Mouse (Mus musculus): ENCODE results near the gene Alox5ap. TPM values are rescaled to one million over a fixed set of nuclear protein-coding genes. Genes with fewer than 3 reads are reported as not detected.

The Alox5ap gene
- polyA plus RNA-seq, 1 experiment from 2014 or later: 6.4 TPM

DNA sequence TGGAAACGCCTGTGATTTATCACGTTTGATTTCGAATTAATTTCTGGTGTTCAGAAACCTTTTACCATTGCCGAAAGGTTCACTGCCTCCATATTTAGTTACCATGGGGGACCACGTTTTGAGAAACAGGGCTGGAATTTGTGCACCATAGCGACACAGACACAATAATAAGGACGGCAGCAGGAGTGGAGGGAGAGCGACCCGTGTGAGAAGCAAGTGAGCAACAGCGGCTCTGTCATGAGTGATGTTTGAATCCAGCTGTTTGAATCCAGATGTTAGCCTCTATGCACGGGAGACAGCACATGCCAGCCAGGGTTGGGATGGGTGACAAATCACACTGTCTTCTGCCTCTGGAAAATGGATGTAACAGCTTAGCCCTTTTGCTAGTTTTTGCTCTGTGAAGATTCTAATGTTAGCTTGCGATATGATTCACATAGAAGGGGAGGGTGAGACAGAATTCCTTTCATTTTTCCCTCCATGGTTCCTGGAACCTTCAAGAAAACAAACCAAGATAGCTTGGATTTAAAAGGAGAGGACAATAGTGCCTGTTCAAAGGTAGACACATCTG lies 50.0 kb downstream of the Alox5ap start:
- no peaks in the 10 kb centered on the region for H3K27me3 ChIP-seq (ENCODE audit: control insufficient read depth, insufficient read depth, low read length)
- H3K27ac ChIP-seq (ENCODE audit: low read depth, low read length): no peak overlapping the region
- no peak overlapping the region for H3K9ac ChIP-seq (ENCODE audit: low read depth, low read length)
- H3K36me3 ChIP-seq (ENCODE audit: control insufficient read depth, insufficient read depth, low read length): no peaks in the 10 kb centered on the region
- ATAC-seq (replicated peaks; ENCODE audit: insufficient number of reproducible peaks, low FRiP score, low TSS enrichment): no peak
- WGBS (ENCODE audit: insufficient replicate concordance): 77% methylated on average over 12 of the region's 12 CpGs
- no peak overlapping the region for H3K4me3 ChIP-seq (ENCODE audit: low read depth, low read length)
- H3K4me1 ChIP-seq (ENCODE audit: control insufficient read depth, insufficient read depth, low read length): peaks cover 15% of the 10 kb centered on the region
- H3K9me3 ChIP-seq (replicated peaks; ENCODE audit: control insufficient read depth, low read length): no peaks in the 10 kb centered on the region; the same call in 1 of the 2 replicates
- no peak overlapping the region for H3K4me2 ChIP-seq

DNA sequence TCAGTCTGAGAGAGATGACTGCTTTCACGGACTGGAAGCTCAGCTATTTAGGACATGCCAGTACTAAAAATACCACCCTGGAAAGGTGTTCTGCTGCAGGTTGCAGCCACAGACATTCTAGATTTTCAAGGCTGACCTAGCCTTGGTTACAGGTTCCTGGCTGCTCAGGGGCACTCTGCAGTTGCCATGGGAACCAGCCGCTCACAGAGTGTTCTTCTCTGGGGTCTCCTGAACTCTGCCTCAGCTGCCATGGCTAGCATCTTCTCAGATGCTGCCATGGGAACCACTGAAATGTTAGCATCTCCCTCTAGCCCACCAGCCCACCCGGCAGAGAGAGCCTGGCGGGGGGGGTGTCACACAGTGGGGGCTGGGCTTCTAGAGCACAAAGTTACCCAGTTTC lies 52.4 kb downstream of the Alox5ap start:
- H3K27me3 ChIP-seq (ENCODE audit: control insufficient read depth, insufficient read depth, low read length): no peaks in the 10 kb centered on the region
- ATAC-seq (replicated peaks; ENCODE audit: insufficient number of reproducible peaks, low FRiP score, low TSS enrichment): no peak
- peaks cover 34% of the 10 kb centered on the region for H3K4me1 ChIP-seq (ENCODE audit: control insufficient read depth, insufficient read depth, low read length)
- H3K27ac ChIP-seq (ENCODE audit: low read depth, low read length): no peak overlapping the region
- WGBS (ENCODE audit: insufficient replicate concordance): 26% methylated on average over 4 of the region's 4 CpGs
- H3K9me3 ChIP-seq (replicated peaks; ENCODE audit: control insufficient read depth, low read length): no peaks in the 10 kb centered on the region; the same call in 1 of the 2 replicates
- no peak overlapping the region for H3K9ac ChIP-seq (ENCODE audit: low read depth, low read length)
- no peak overlapping the region for H3K4me2 ChIP-seq
- H3K36me3 ChIP-seq (ENCODE audit: control insufficient read depth, insufficient read depth, low read length): no peaks in the 10 kb centered on the region
- H3K4me3 ChIP-seq (ENCODE audit: low read depth, low read length): no peak overlapping the region

DNA sequence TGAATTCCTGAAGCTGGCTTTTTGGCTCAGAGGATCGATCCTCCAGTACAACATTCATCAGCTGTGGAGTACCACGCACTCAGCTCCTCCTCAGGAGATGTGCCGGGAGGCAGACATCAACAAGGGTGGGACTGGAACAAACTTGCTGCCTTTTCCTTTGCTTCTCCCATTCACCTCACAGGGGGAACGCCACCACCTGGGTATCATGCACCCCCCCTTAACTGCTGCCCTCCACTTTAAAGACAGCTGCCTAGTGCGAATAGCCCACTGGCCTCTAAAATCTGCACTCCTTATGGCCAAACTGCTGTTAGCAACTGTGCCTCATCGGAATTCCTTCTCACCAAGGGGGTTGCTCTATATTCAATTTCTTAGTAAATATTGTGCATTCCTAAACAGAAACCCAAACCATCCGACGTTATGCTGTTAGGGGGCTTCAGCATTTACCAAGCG lies 55.3 kb downstream of the Alox5ap start:
- H3K9me3 ChIP-seq (replicated peaks; ENCODE audit: control insufficient read depth, low read length): no peaks in the 10 kb centered on the region; the same call in 1 of the 2 replicates
- H3K4me3 ChIP-seq (ENCODE audit: low read depth, low read length): no peak overlapping the region
- H3K4me1 ChIP-seq (ENCODE audit: control insufficient read depth, insufficient read depth, low read length): peaks cover 49% of the 10 kb centered on the region
- WGBS (ENCODE audit: insufficient replicate concordance): 14% methylated on average over 9 of the region's 9 CpGs
- H3K4me2 ChIP-seq: peak overlapping the region; percentile 52
- peak; percentile 4; the same call in 1 of the 2 replicates for ATAC-seq (replicated peaks; ENCODE audit: insufficient number of reproducible peaks, low FRiP score, low TSS enrichment)
- peak overlapping the region; percentile 58; the same call in 1 of the 2 replicates for H3K9ac ChIP-seq (ENCODE audit: low read depth, low read length)
- H3K27ac ChIP-seq (ENCODE audit: low read depth, low read length): peak overlapping the region; percentile 91
- no peaks in the 10 kb centered on the region for H3K36me3 ChIP-seq (ENCODE audit: control insufficient read depth, insufficient read depth, low read length)
- H3K27me3 ChIP-seq (ENCODE audit: control insufficient read depth, insufficient read depth, low read length): no peaks in the 10 kb centered on the region

DNA sequence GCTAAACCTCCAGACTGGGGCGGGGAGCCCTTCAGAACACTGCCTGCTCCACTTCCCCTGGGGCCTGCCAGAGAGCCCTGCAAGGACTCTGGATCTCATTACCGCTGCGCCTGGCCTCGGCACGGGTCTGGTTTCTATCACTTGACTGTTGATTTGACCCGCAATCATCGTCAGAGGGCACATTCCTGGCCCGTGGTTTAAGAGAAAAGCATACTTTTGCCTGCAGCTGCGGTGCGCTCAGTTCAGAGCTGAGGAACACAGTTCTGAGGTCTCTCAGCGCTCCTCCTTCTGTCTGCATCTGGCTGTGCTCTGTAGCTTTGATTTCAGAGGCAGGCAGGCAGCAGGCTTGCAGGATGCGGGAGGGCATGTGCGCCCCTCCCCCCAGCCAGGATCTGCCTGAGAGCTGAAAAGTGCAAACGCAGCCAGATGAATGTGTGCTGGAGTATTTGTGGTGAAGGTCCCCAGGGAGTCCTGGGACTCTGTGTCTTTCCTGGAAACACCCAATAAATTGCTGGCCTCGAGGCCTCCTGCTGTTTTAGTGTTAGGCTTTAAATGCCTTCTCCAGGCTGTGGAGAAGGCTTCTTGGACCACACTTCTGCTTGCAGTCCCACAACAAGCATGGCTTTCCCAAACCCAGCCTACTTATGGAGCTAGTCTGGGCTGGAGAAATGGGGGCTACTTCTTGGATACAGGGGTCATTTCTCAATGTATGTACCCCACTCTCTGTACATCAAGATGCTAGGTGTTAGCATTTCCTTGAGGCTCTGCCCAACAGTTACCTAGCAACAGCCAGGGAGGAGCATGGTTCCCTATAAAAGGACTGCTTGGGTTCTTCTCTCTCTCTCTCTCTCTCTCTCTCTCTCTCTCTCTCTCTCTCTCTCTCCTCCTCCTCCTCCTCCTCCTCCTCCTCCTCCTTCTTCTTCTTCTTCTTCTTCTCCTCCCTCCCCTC lies 56.2 kb downstream of the Alox5ap start:
- H3K4me3 ChIP-seq (ENCODE audit: low read depth, low read length): no peak overlapping the region
- peak; percentile 80 for ATAC-seq (replicated peaks; ENCODE audit: insufficient number of reproducible peaks, low FRiP score, low TSS enrichment)
- H3K4me1 ChIP-seq (ENCODE audit: control insufficient read depth, insufficient read depth, low read length): peaks cover 49% of the 10 kb centered on the region

DNA sequence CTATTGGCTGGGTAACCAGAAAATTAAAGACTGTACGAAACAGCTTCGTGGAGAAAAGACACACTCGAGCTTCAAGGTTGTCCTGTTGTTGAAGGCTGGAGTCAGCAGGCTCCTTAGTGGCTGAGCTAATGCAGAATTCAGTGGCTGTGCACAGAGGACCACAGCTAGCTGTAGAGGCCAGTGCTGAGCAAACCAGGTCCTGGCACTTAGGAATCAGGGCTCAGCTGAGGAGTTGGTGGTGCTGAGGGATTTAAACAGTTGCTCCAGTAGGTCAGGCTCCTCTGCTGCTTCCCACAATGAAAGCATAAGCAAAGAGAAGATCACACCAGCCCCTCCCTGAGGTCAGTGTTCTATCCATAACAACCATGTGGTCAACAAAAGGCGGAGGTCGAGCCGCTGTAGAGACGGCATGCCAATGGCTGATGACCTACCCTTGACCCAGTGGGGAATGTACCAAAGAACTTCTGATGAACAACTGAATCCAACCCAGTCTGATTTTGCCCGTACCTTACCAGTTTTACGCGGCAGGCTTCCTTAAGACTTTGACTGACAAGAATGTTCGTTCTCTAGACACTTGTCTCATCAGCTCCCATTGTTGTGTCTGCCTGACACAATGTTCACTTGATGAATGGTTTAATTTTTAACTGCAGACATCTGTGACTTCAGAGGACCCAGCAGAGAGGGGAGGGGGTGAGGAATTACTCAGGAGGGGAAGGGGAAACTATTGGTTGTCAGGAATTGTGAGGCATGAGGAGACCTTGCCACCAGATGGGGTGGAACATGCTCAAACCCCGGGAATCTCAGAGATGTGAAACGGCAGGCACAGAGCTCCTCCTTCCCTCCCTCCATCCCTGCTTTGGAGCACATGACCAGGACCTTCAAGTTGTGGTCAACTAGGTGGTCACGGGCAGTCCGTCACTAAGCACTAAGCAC lies 57.6 kb downstream of the Alox5ap start:
- ATAC-seq (replicated peaks; ENCODE audit: insufficient number of reproducible peaks, low FRiP score, low TSS enrichment): no peak
- Histone ChIP-seq H3K9ac (ENCODE audit: low read depth, low read length) (no peak overlapping the region), H3K4me1 (ENCODE audit: control insufficient read depth, insufficient read depth, low read length) (peaks cover 44% of the 10 kb centered on the region), H3K9me3 (replicated peaks; ENCODE audit: control insufficient read depth, low read length) (no peaks in the 10 kb centered on the region), H3K4me2 (0 out of 2 replicates have a peak overlapping the region, but pooled peaks have one; percentile 5), H3K27ac (ENCODE audit: low read depth, low read length) (peak overlapping the region; percentile 73), H3K4me3 (ENCODE audit: low read depth, low read length) (no peak overlapping the region), H3K36me3 (ENCODE audit: control insufficient read depth, insufficient read depth, low read length) (no peaks in the 10 kb centered on the region), H3K27me3 (ENCODE audit: control insufficient read depth, insufficient read depth, low read length) (no peaks in the 10 kb centered on the region)
- 45% methylated on average over 15 of the region's 15 CpGs for WGBS (ENCODE audit: insufficient replicate concordance)

More for the DNA sequence above, 56.2 kb downstream of the Alox5ap start:
- 0% methylated on average over 15 of the region's 15 CpGs for WGBS (ENCODE audit: insufficient replicate concordance)
- H3K27me3 ChIP-seq (ENCODE audit: control insufficient read depth, insufficient read depth, low read length): no peaks in the 10 kb centered on the region
- H3K27ac ChIP-seq (ENCODE audit: low read depth, low read length): peak overlapping the region; percentile 91
- H3K9me3 ChIP-seq (replicated peaks; ENCODE audit: control insufficient read depth, low read length): no peaks in the 10 kb centered on the region
- no peaks in the 10 kb centered on the region for H3K36me3 ChIP-seq (ENCODE audit: control insufficient read depth, insufficient read depth, low read length)
- H3K9ac ChIP-seq (ENCODE audit: low read depth, low read length): peak overlapping the region; percentile 58; the same call in 1 of the 2 replicates
- H3K4me2 ChIP-seq: peak overlapping the region; percentile 52

DNA sequence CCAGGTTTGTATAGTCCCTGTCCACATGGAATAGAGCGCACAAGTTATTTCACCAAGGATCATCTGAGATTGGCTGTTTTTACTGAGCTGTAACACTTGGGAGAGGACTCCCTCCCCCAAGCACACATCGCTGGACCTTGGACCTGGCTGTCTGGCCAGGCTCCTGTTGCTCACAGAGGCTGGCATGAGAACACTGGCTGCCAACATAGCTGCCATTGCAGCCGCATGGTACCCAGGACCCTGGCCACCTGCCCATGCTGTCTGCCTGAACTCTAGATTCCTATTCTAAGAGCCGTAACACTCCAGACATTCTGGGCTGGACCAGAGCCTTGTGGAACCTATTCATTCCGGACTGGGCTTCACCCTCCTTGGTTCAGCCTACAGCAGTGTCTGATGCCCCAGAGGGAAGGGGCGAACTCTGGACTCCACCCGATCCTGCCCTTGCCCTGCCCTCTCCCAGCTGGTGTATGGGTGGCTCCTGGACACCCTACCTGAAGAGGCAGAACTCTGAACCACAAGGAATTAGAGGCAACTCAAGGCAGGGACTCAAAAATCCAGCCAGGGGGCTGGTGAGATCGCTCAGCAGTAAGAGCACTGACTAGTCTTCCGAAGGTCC lies 58.5 kb downstream of the Alox5ap start:
- Histone ChIP-seq H3K4me3 (ENCODE audit: low read depth, low read length) (no peak overlapping the region), H3K9me3 (replicated peaks; ENCODE audit: control insufficient read depth, low read length) (no peaks in the 10 kb centered on the region), H3K4me2 (no peak overlapping the region), H3K27me3 (ENCODE audit: control insufficient read depth, insufficient read depth, low read length) (no peaks in the 10 kb centered on the region), H3K9ac (ENCODE audit: low read depth, low read length) (no peak overlapping the region), H3K27ac (ENCODE audit: low read depth, low read length) (0 out of 2 replicates have a peak overlapping the region, but pooled peaks have one; percentile 8), H3K4me1 (ENCODE audit: control insufficient read depth, insufficient read depth, low read length) (peaks cover 38% of the 10 kb centered on the region), H3K36me3 (ENCODE audit: control insufficient read depth, insufficient read depth, low read length) (no peaks in the 10 kb centered on the region)
- WGBS (ENCODE audit: insufficient replicate concordance): 87% methylated on average over 9 of the region's 9 CpGs
- ATAC-seq (replicated peaks; ENCODE audit: insufficient number of reproducible peaks, low FRiP score, low TSS enrichment): no peak

DNA sequence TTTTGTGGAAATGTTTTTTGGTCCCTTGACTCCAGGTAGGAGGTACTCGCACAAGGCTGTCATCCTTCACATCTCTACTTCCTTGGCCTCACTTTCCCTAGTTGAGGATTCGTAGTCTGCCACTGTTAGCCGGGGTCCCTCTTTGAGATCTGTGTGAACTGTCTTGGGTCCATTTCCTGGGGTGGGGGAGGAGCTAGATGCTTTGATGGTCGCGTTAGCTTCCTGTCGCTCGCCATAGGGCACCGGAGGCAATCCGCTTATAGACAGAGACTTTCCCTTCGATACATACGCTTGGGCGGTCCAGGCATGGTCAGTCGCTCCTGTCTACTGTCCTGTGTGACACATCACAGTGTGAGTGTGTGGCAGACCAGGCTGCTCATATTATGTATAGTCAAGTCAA lies 60.2 kb downstream of the Alox5ap start:
- Histone ChIP-seq H3K27me3 (ENCODE audit: control insufficient read depth, insufficient read depth, low read length) (no peaks in the 10 kb centered on the region), H3K9me3 (replicated peaks; ENCODE audit: control insufficient read depth, low read length) (no peaks in the 10 kb centered on the region), H3K9ac (ENCODE audit: low read depth, low read length) (no peak overlapping the region), H3K27ac (ENCODE audit: low read depth, low read length) (no peak overlapping the region), H3K36me3 (ENCODE audit: control insufficient read depth, insufficient read depth, low read length) (no peaks in the 10 kb centered on the region), H3K4me2 (no peak overlapping the region), H3K4me1 (ENCODE audit: control insufficient read depth, insufficient read depth, low read length) (peaks cover 33% of the 10 kb centered on the region), H3K4me3 (ENCODE audit: low read depth, low read length) (no peak overlapping the region)
- no peak for ATAC-seq (replicated peaks; ENCODE audit: insufficient number of reproducible peaks, low FRiP score, low TSS enrichment)
- 70% methylated on average over 13 of the region's 13 CpGs for WGBS (ENCODE audit: insufficient replicate concordance)

All from heart, embryonic 11.5 days (tissue).